Mouse (Mus musculus) ES-CJ7 (cell line): ENCODE measurements at regions not wholly inside any gene's neighbourhood (a gene's known extent, or its start where the extent isn't known, plus 50 kb on each side); places are given as distances from the start of the nearest gene placed in this dataset.

Experiments used
- DNase-seq: peaks from one replicate; pipeline ENCODE4 v3.0.0; 2011; ENCODE audit warnings: low read depth, low spot score

DNA sequence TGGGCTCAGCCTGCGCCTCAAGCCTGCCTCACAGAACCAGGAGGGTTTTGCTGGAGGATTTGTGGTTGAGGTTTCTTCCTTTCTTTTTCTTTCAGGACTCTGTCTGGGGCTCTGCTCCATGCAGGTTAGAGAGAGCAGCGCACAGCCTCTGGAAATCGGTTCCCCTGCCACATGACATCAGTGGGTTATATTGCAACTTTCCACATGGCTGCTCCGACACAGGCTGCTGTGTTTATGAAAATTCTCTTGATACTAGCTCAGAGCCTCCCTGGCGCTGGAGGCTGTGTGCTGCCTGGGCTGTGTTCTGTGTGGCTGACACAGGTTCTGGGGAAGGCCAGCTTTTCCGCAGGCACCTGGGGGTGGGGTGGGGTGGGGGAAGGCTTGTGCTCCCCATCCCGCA is 178.7 kb upstream of the Gm4791 start:
- DNase-seq = no peak

DNA sequence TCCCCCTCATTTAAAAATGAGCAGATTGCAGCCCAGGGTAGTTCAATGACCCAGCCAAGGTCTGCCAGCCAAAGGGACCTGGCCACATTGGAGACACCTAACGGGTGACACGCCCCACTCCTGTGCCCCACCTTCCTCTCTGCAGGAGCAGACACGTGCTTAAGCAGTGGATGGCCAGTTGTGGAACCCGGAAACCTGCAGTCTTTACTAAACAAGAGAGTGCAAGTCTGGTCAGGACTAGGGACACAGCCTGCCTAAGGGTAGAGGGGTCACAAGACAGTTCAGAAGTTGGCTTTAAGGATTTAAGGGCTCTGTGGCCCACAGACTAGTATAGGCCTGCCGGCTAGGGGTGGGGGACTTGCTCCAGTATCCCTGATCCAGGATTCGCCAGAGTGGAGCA is 179.2 kb upstream of the Gm4791 start:
- no peak for DNase-seq

DNA sequence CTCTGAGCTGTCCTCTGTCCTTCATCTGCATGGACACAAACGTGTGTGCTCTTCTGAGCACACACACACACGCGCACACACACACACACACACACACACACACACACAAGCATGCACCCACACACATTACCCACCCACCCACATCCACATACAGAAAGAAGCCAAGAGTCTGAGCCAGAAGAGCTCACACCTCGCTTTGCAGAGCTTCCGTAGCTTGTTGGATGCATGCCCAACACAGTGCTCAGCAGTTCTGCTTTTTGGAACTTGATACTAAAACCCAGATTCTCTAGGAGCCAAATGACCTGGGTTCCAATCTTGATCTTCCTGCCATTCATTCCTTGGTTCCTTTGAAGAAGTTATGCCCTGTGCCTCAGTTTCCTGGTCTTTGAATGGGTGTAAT is 182.4 kb upstream of the Gm4791 start:
- DNase-seq = no peak

DNA sequence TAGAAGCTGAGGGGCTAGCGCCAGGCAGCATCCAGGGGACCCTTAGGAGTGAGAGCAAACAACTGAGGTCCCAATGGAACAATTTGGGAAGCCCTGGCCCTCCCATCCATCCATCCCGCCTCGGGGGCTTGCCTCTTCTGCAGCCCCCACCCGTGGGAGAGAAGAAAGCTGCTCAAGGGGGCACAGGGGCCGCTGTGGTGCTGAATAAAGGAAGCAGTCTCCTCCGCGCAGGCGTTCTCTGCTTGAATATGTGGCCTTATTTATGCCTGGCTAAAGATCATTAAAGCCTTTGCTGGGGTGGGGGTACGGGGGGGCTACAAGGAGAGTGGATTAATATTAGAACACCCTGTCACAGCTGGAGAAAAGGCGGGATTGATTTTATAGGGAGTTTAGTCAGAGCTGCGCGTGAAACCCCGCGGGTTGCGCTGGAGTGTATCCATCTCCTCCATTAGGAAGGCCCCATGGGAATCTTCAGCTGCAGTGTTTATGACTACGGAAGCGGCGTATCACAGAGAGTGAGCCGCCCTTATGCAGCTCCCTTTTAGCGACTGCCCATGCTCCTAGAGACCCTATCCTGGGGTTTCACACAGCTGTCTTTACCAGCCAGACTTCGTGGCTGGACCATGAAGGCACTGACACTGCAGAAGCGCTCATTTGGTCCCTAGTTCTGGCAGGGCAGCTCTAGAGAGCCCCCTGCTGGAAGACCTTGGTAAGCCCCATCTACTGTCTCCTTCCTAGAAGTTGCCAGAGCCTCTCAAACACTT is 183.9 kb upstream of the Gm4791 start:
- DNase-seq = peak; percentile 70

DNA sequence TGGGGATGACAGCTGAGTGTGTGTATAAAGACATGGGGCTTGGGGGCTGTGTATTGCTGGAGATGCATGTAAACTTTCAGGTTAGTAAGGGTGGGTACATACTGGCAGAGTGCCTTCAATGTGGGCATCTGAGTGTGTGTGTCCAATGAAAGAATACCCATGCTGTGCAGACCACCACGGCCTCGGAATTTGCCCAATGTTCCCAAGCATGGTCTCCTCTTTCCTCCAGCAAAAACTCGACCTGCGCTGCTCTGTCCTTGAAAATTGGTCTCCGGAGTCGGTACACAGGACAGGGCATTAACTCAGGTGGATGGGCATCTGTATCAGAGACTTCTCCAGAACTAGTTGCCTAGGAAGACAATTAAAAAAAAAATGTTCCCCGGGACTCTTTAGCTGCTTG is 188.3 kb upstream of the Gm4791 start:
- DNase-seq = no peak

DNA sequence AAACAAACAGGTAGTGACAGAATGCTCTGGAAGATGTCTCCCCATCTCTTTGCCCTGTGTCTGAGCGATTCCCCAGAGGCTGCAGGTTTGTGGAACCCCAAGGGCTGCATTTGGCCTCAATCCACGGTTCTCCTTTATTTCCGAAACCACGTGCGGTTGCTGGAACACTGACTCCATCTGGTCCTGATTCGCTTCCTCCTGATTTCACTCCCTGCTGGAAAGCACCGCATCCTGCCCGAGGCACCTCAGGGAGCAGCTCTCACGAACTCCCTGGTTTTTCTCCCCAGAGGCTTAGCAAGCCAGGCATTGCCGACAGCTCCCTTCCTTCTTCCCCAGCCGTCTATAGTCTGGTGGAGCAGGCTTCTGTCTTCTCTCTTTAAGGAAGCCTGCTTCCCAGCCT is 203.1 kb upstream of the Gm4791 start:
- no peak for DNase-seq

DNA sequence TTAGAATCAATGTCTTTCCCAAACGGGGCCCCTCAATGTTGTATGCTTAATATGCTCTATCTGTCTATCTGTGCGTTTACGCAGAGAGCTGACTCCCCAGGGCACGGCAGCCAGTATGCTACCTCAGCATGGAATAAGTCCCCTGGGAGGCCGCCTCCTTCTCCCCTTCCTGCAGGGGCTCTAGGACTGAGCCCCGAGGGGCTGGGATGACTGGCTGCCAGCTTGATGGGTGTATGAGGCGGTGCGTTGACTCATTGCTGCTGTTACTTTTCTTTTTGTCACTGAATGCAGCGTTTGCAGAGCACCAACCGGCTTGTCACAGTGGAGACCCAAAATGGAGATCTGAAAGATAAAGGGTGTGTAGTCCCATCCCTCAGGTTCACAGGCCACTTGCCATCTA is 209.5 kb upstream of the Gm4791 start:
- DNase-seq = no peak

DNA sequence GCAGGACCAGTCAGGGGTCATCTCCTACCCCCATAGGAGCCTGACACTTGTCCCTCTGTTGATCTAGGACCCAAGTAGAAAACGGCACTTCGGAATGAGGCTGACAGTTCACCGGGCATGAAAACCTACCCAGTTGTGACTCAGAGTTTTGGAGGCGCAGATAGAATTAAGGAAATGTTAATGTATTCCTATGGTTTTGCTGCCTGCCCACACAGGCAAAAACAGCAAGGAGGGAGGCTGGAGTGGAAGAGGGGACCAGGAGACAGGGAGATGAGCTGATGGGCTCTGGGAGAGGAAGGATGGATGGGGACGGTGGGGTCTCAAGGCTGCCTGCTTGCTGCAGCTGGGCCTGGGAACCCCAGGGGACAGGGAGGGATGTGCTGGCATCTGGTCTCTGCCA is 210.1 kb upstream of the Gm4791 start:
- DNase-seq = no peak

DNA sequence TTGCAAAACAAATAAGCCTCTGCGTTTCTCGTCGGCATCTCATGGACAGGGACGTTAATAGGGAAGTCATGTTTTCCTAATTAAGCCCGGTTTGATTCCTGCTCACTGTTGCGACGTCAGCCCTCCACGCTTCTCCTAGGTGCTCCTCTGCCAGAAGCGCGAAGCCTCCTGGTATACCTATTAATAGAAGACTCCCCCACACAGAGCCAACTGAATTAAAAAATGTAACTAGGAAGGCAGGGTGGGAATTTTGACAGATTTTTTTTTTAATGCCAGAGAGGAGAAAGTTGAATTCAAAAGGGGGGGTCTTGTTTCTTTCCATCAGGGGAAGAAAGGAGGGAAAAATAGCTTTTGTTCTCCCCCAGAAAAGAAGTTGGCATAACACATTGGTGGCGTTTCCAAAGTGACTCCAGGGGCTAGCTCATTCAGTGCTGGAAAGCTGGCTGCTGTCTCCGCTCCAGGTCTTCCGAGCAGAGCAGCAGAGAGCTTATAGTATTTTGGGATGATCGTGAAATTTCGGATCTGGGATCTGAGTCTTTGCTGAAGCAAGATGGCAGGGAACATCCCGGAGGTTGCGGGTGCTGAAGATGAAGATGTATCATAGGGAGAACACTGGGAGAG is 214.1 kb upstream of the Gm4791 start:
- DNase-seq = no peak

DNA sequence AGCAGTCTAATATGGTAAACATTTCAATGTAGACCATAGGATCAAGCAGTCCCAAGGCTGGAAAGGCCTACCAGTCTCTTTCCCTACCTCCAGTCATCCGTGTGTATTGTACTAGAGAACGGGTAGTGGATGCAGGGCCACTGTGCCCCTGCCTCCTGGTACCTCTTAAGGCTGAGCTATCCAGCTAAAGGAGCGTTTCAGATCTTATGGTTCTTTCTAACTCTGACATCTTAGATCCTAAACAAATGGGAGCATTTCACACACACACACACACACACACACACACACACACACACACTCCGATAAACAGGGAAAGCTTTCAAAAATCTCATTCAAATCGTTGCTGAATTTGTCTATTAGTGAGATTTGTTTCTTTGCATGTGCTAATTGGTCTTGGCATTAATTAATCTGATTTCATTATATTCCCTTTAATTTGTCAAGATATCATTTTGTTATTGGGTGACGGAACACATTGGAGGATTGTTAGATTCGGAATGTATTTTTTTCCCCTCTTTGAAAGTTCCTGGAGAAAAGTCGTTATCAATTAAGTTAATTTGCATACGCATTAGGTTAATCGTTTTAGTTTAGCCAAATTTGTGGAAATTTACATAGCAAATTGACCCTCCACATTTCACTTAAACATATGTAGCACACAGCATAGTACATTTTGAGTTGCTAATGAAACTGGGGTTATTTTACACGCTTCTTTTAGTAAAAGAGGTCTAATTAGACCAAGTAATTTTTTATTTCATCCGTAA is 214.8 kb upstream of the Gm4791 start:
- DNase-seq = no peak

DNA sequence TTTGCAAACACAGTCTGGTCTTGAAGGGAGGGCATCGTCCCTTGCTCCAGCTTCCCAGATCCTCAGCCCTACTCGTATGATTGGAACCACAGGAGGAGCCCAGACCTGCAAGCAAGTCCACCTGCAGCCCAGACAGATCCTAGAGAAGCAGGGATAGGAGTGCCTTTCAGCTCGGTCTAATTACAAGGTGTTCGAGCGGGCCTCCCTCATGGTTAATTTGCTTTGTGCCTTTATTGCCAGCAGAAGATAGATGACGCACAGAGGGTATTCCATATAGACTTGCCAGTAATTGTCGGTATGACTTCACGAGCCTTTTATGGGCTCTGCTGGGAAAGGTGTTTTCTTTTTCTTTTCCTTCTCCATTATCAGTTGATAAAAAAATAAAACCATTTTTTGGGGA is 216.9 kb upstream of the Gm4791 start:
- DNase-seq = no peak

DNA sequence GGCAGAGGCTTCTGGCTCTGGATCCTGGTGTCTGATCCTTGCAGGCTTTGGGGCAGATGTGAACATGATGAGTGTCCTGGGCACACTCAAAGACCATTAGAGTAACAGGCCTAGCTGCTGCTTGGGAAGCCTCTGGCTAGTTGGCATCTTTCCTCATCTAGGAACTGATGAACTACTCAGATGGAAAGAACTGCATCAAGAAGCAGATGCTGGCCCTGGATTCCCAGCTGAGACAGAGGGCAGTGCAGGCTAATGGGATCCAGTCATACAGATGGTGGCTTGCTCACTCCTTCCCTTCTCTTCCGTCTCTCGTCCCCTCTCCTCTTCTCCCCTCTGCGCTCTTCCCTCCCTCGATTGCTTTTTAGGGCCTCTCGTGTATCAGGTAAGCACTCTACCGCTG is 219.8 kb upstream of the Gm4791 start:
- DNase-seq = no peak

DNA sequence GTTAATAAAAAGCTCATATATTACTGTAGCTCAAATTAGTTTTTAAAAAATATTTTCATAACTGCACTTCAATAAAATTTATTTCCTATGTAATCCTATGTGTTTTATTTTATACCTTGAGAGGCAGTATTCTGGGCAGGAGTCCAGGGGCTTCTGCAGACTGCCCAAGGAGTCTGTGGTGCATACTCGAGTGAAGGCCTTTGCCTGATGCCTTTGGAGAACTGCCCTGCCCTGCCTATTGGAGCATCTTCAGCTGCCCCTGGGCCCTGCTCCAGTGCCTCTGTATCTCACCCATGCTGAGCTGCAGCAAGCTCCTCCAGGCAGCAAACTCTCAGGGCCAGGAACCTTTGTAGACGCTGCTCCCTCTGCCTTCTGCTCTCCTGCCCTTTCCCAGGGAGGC is 223.7 kb upstream of the Gm4791 start:
- no peak for DNase-seq

DNA sequence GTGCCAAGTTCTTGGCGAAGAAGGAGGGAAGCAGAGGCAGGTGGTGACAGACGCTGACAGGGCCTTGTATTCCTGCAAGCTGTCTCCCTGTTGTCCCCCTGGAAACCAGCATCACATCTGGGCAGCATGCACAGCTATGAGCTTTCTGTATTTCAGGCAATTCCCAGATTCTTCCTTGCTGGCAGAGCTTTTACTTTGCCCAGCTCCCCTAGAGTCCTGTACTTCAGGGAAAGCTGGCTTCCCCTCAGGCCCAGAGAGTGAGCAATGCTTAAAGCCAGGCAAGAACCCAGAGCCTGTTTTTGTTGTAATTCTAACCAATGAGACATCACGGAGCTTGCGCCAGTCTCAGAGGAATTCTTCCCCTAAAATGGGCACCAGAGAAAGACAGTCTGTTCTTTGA is 238.3 kb upstream of the Gm4791 start:
- DNase-seq = no peak

DNA sequence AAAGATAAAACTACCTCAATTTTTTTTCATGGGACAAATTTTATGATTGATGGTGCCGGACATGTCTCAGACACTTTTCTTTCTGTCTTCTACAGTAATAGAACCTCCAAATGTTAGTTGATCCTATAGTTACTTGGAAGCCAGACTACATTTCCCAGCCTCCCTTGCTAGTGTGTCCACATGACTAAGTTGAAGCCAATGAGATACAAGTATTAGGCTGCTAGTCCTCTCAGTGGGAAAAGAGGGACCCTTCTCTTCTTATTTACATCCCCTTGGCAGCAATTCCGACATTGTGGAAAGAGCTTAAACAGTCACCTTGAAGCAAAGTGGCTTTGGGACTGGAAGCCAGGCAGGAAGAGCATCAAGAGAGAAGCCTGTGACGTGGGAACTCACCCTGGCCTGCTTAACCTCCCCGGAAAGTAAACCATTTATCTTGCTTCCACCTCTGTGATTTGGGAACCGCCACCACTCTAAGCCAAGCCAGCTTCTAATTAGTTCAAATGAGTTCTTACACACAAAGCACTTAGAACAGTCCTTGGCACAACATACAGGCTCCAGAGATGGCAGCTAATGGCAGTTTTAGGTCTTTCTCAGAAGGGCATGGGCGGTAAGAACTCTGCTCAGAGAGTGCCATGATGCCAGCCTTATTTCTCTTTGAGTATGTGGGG is 241.4 kb upstream of the Gm4791 start:
- no peak for DNase-seq

DNA sequence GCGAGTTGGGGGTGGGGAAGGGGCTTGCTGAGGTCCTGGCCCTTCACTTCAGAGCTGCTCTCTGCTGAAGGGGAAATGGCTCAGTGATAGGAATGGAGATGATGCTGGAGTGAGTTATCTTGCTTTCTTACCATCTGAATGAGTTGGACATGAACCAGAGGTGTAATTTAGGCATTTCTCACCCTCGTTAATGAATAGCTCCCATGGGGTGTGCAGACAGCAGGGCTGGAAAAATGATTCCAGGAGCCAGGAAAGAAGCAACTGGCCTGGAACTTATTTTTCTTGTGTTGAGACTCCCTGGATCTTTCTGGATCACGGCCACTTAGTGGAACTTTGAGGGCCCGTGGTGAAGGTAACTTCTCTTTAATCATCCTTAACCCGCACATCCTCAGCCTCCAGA is 246.6 kb upstream of the Gm4791 start:
- DNase-seq = no peak

DNA sequence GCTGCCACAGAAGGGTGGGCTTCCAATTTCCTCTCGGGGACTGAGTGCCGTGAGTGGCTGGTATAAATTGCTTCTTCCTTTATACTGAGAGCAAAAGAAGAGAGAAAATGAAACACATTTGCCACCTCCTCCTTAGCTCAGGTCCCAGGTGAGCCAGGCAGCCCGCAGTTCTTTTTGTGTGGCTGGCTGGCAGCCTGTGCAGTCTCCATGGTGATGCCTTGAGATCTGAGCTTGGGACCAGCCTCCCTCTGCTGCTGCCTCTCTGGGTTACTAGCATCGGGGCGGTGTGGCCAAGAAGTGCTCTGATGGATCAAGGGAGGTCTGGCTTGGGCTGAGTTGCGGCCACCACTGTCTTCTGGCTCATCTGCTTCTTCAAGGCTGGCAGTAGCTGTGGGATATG is 249.1 kb upstream of the Gm4791 start:
- no peak for DNase-seq

DNA sequence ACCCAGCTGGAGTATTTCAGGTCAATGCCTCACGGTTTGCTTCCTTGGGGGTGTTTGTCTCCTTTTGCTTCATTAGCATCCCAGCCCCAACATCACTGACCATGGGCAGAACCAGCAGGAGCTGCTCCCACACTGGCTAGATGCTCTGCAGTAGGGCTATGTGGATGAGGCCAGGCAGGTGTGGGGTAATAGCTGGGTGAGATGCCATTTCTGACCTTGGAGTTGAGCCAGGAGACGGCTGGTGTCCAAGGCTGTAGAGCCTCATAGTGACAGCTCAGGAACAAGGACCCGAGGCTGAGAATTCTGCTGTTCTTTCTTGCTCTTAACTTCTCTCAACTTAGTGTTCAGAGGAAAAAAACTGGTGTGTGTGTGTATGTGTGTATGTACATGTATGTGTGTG is 252.3 kb upstream of the Gm4791 start:
- no peak for DNase-seq

DNA sequence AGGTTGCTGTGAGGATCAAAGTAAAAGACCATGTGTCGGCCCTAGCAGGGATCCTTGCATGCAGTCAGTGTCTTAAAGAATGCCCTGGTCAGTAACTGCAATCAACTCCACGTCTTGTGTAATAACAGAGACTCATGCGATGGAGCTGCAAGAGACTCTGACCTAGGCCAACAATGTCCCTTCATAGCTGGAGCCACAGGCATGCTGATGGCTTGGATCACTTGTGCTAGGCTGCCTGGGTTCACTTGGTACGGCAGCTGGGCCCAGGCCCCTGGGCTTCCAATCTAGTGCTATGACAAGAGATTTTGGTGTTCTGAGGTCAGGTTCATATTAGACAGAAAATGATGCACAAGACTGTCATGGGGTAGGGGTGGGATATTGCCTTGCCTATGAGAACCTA is 258.0 kb upstream of the Gm4791 start:
- no peak for DNase-seq

DNA sequence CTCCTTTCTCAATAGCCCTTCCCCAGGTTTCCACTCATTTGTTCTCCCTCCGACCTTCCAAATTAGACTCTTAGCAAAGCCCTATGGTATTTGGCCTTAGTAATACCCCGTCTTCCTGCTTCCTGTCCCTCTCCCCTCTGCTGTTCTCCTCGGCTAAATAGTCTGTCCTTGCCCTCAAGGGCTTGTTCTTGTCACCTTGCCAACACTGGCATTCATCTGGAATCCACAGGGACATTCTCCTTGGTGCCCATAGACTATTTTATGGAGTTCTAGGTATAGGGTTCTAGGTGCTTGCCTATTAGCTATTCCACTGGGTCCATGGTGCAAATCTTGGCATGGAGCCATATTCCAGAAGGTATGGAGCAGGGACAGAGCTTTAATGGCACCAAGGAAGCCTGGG is 259.2 kb upstream of the Gm4791 start:
- DNase-seq = no peak

DNA sequence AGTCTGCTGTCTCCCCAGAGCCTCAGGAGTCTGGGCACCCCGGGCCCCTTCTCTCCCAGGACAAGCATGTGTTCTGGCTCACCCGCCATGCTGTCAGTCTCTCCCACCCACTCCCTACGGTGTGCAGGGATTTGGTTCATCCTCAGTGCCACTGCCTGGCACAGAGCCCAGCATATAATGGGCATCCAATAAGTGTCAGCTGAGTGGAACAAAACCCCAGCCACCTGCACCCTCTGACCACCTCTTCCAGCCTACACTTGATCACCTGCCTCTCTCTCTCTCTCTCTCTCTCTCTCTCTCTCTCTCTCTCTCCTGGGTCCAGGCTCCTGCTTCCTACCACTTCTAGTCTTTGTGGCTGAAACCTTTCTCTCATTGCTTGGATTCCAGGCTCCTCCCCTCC is 259.9 kb upstream of the Gm4791 start:
- DNase-seq = no peak

DNA sequence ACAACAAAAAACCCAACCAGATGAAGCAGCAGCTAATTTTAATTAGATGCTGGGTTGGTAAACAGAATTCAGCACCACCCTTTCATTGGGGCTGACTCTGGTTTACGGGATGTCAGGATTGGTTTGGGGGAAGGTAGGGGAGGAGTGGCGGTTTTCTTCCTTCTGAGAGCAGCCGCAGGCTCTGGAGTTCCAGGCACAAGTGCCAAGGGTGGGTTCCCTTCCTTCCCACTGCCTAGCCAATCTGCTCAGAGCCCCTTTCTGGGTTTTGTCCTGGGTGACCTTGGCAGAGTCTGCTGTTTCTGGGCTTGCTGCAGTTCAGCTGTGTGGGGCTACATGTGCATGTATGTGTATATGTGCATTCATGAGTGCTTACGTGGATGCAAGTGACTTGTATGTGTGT is 260.5 kb upstream of the Gm4791 start:
- no peak for DNase-seq

DNA sequence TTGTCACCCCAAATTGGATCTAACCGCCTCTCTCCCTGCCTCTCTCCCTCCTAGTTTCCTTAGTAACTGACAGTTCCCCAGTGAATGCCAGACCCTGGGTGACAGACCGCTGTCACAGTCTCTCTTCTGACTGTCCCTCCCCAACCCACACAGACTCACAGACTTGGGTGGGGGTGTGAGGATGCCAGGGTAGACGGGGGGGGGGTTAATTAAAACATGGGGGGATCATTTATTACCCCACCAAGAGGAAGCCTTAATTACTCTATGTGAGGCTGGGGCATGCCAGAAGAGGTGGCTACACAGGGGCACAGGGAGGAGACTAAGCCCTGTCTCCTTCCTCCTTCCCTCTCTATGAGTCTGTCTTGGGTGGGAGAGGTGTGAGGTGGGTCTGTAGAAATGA is 261.1 kb upstream of the Gm4791 start:
- DNase-seq = no peak
